Mouse (Mus musculus): ENCODE results near the gene 1700018F24Rik.

- TF ChIP-seq POLR2A (IDR thresholded peaks at IDR 0.05; ENCODE audit: low read depth, low read length) (no peak), CTCF (conservative IDR thresholded peaks at IDR 0.05; ENCODE audit: insufficient read depth, insufficient read length, low read depth, low read length) (no peak)
Measured at GRCm38 (mm10) chr5:145008878-145009659, 33.7 kb upstream of the 1700018F24Rik start.

All from kidney, adult 2 months (tissue).